Mouse (Mus musculus) neural tube, embryonic 13.5 days (tissue): ENCODE data around the gene Edil3. TPM values are rescaled to one million over a fixed set of nuclear protein-coding genes. Genes with fewer than 3 reads are reported as not detected.

ENCODE experiments used
- ATAC-seq: fragments of 200-750 bp; cut with Nextera tagmentation; 2 replicates; pipeline ENCODE4 v1.8.0; 2017; ENCODE audit warnings: low read depth, mild to moderate bottlenecking, moderate TSS enrichment, moderate library complexity
- H3K27ac ChIP-seq: fragments of 300-500 bp; sonication (generic); replicated peaks from 2 replicates; pipeline ENCODE4 v1.5.1; 2015; ENCODE audit warnings: moderate library complexity, mild to moderate bottlenecking, inconsistent platforms
- H3K27me3 ChIP-seq: fragments of 300-500 bp; sonication (generic); 2 replicates; pipeline ENCODE4 v1.6.1; 2015; ENCODE audit warnings: mild to moderate bottlenecking, inconsistent platforms
- H3K36me3 ChIP-seq: fragments of 300-500 bp; sonication (generic); 2 replicates; pipeline ENCODE4 v1.6.1; 2015; ENCODE audit warnings: mild to moderate bottlenecking, inconsistent platforms
- H3K4me1 ChIP-seq: fragments of 300-500 bp; sonication (generic); replicated peaks from 2 replicates; pipeline ENCODE4 v1.6.1; 2015; ENCODE audit warnings: inconsistent platforms
- H3K4me2 ChIP-seq: fragments of 300-500 bp; sonication (generic); 2 replicates; pipeline ENCODE4 v1.6.1; 2015; ENCODE audit warnings: inconsistent platforms, mild to moderate bottlenecking, moderate library complexity
- H3K4me3 ChIP-seq: fragments of 300-500 bp; sonication (generic); 2 replicates; pipeline ENCODE4 v1.5.1; 2015; ENCODE audit warnings: mild to moderate bottlenecking, inconsistent platforms
- H3K9ac ChIP-seq: fragments of 300-500 bp; sonication (generic); 2 replicates; pipeline ENCODE4 v1.6.1; 2015; ENCODE audit warnings: moderate library complexity, mild to moderate bottlenecking, inconsistent platforms
- H3K9me3 ChIP-seq: fragments of 300-500 bp; sonication (generic); 2 replicates; pipeline ENCODE4 v1.6.1; 2016; ENCODE audit warnings: inconsistent platforms
- WGBS: fragments of 180-500 bp; shearing (Covaris S2); methylation state at CpG from one replicate; pipeline ENCODE4 v1.1.7; 2015; 5-methylcytosine and 5-hydroxymethylcytosine counted together
- polyA plus RNA-seq: library from polyadenylated mRNA; unstranded; fragments of >200 nt; fragmentation: Nextera tagmentation; extraction: Ambion mirVana; gene quantifications from 2 replicates; pipeline ENCODE4 v1.2.1, GENCODE M21; 2015

Gene Edil3
- polyA plus RNA-seq, 1 experiment from 2014 or later, result 63.7 TPM

- Histone ChIP-seq H3K4me1 (no peaks in the 10 kb centered on the region), H3K4me2 (no peak overlapping the region), H3K9ac (no peak overlapping the region), H3K36me3 (no peaks in the 10 kb centered on the region), H3K4me3 (no peak overlapping the region), H3K9me3 (no peaks in the 10 kb centered on the region), H3K27ac (no peak overlapping the region), H3K27me3 (no peaks in the 10 kb centered on the region)
- 83% methylated on average over 2 of the region's 2 CpGs for WGBS
- no peak for ATAC-seq
These were observed 503.0 kb downstream of the Edil3 start for GRCm38 (mm10) chr13:89324282-89324681.

DNA sequence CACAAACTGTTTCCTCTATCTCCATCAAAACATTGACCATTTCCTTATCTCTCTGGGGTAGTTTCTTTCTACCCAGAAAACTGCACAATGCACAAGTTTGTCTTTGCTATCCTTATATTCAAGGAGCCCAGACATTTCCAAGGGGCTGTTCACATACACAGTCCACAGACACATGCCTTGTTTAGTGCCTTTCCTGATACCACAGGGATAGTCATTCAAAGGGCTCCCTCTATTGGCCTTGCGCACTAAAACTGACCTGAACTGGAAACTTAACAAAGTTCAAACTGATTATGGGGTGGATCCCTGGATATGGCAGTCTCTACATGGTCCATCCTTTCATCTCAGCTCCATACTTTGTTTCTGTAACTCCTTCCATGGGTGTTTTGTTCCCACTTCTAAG lies 513.2 kb downstream of the Edil3 start:
- no peak overlapping the region for H3K4me2 ChIP-seq
- no peaks in the 10 kb centered on the region for H3K36me3 ChIP-seq
- no peaks in the 10 kb centered on the region for H3K27me3 ChIP-seq
- no peaks in the 10 kb centered on the region for H3K4me1 ChIP-seq
- H3K9me3 ChIP-seq, result no peaks in the 10 kb centered on the region
- ATAC-seq, result no peak
- H3K4me3 ChIP-seq, result no peak overlapping the region
- 47% methylated on average over 1 of the region's 1 CpGs for WGBS
- H3K9ac ChIP-seq, result no peak overlapping the region
- no peak overlapping the region for H3K27ac ChIP-seq

GRCm38 (mm10) chr13:89335908-89336579 lies 514.8 kb downstream of the Edil3 start:
- no peaks in the 10 kb centered on the region for H3K36me3 ChIP-seq
- no peak overlapping the region for H3K9ac ChIP-seq
- H3K4me1 ChIP-seq, result no peaks in the 10 kb centered on the region
- no peak overlapping the region for H3K4me2 ChIP-seq
- H3K9me3 ChIP-seq, result no peaks in the 10 kb centered on the region
- no peaks in the 10 kb centered on the region for H3K27me3 ChIP-seq
- ATAC-seq, result no peak
- WGBS, result 73% methylated on average over 7 of the region's 7 CpGs
- no peak overlapping the region for H3K4me3 ChIP-seq
- H3K27ac ChIP-seq, result no peak overlapping the region

GRCm38 (mm10) chr13:89339055-89339454 lies 517.8 kb downstream of the Edil3 start:
- no peaks in the 10 kb centered on the region for H3K4me1 ChIP-seq
- H3K9me3 ChIP-seq, result no peaks in the 10 kb centered on the region
- no peak overlapping the region; the same call in 1 of the 2 replicates for H3K27ac ChIP-seq
- H3K36me3 ChIP-seq, result no peaks in the 10 kb centered on the region
- no peak overlapping the region for H3K4me2 ChIP-seq
- ATAC-seq, result 0 out of 2 replicates have a peak, but pooled peaks have one; percentile 43
- H3K9ac ChIP-seq, result no peak overlapping the region
- H3K4me3 ChIP-seq, result no peak overlapping the region
- H3K27me3 ChIP-seq, result no peaks in the 10 kb centered on the region
- WGBS, result 58% methylated on average over 4 of the region's 4 CpGs

DNA sequence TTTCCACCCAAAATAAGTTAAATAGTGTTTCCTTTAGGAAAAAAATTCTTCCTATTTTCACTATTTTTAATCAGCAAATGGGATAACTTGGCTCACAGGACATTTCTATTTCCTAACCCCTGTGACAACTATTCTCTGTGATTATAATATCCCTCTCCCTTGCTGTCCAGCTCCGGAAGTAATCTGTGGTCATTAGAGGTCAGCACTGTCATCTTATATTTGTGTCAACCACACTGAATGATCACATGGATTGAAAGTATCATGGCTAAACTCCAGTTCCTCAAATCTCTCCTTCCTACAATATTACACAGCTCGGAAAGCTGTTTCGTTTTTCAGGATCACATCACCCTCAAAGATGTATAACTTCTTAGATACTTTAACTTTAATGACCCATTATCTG lies 518.5 kb downstream of the Edil3 start:
- H3K4me1 ChIP-seq, result no peaks in the 10 kb centered on the region
- WGBS, result 90% methylated on average over 3 of the region's 3 CpGs

GRCm38 (mm10) chr13:89355234-89355633 lies 534.0 kb downstream of the Edil3 start:
- Histone ChIP-seq H3K4me1 (0 out of 2 replicates have a peak, but pooled peaks cover 3% of the 10 kb centered on the region), H3K27me3 (no peaks in the 10 kb centered on the region), H3K4me3 (no peak overlapping the region), H3K9me3 (no peaks in the 10 kb centered on the region), H3K4me2 (no peak overlapping the region), H3K9ac (no peak overlapping the region), H3K27ac (no peak overlapping the region), H3K36me3 (no peaks in the 10 kb centered on the region)
- ATAC-seq, result peak; percentile 69
- WGBS, result 27% methylated on average over 3 of the region's 3 CpGs

More for the DNA sequence above, 518.5 kb downstream of the Edil3 start:
- no peak overlapping the region for H3K27ac ChIP-seq
- H3K4me2 ChIP-seq, result no peak overlapping the region
- H3K4me3 ChIP-seq, result no peak overlapping the region
- ATAC-seq, result no peak
- H3K9me3 ChIP-seq, result no peaks in the 10 kb centered on the region
- no peak overlapping the region for H3K9ac ChIP-seq
- no peaks in the 10 kb centered on the region for H3K36me3 ChIP-seq
- H3K27me3 ChIP-seq, result no peaks in the 10 kb centered on the region

DNA sequence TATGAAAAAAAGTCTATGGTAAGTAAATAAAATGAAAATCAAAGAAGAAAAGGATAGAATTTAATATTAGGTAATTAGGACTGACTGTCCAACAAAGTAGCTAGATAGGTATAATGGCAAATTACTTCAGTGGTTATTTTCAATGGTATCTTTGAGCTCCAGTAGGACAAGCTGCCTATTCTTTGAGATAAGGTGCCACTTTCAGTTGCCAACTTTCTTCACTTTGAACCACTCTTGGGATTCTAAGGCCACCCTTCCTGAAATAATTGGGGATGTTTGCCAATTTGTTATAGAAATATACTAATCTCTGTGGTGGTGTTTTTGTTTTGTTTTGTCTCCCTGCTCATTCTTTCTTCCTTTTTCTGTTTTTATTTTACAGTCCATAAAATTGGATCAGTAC lies 537.1 kb downstream of the Edil3 start:
- no peak overlapping the region for H3K4me3 ChIP-seq
- no peak for ATAC-seq
- no peak overlapping the region for H3K27ac ChIP-seq
- H3K4me2 ChIP-seq, result no peak overlapping the region
- no peaks in the 10 kb centered on the region for H3K36me3 ChIP-seq
- 0 out of 2 replicates have a peak, but pooled peaks cover 3% of the 10 kb centered on the region for H3K4me1 ChIP-seq
- H3K27me3 ChIP-seq, result no peaks in the 10 kb centered on the region
- H3K9ac ChIP-seq, result no peak overlapping the region
- H3K9me3 ChIP-seq, result no peaks in the 10 kb centered on the region

- H3K27ac ChIP-seq, result no peak overlapping the region
- H3K9ac ChIP-seq, result no peak overlapping the region
- no peak overlapping the region for H3K4me3 ChIP-seq
- H3K27me3 ChIP-seq, result no peaks in the 10 kb centered on the region
- H3K36me3 ChIP-seq, result no peaks in the 10 kb centered on the region
- H3K4me1 ChIP-seq, result no peaks in the 10 kb centered on the region
- H3K4me2 ChIP-seq, result no peak overlapping the region
- no peaks in the 10 kb centered on the region for H3K9me3 ChIP-seq
- ATAC-seq, result no peak
- WGBS, result 75% methylated on average over 4 of the region's 4 CpGs
These were observed 541.0 kb downstream of the Edil3 start for GRCm38 (mm10) chr13:89362274-89362673.

DNA sequence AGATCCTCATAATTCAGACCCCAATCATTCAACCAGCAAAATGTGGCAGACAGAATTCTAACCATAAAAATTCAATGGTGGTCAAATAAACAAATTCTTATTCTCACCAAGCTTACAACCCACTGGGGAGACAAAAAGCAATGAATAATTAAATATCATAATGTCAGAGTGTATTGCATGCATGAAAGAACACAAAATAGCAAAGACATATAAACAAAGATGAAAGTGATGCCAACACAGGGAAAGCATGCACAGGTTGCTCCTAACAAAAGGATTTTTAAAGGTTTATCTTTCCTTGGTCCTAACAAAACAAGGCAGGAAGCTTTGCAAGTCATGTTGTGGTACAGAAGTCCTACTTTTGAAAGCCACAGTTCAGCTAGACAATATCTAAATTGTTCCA lies 550.0 kb downstream of the Edil3 start:
- no peak overlapping the region for H3K27ac ChIP-seq
- no peak overlapping the region for H3K4me2 ChIP-seq
- ATAC-seq, result 0 out of 2 replicates have a peak, but pooled peaks have one; percentile 55
- H3K4me3 ChIP-seq, result no peak overlapping the region
- no peaks in the 10 kb centered on the region; the same call in 1 of the 2 replicates for H3K4me1 ChIP-seq
- H3K36me3 ChIP-seq, result no peaks in the 10 kb centered on the region
- no peak overlapping the region for H3K9ac ChIP-seq
- H3K9me3 ChIP-seq, result no peaks in the 10 kb centered on the region
- H3K27me3 ChIP-seq, result no peaks in the 10 kb centered on the region

GRCm38 (mm10) chr13:89371656-89372240 lies 550.5 kb downstream of the Edil3 start:
- H3K27me3 ChIP-seq, result no peaks in the 10 kb centered on the region
- no peak overlapping the region for H3K4me3 ChIP-seq
- peak; percentile 88 for ATAC-seq
- H3K4me1 ChIP-seq, result no peaks in the 10 kb centered on the region; the same call in 1 of the 2 replicates
- no peaks in the 10 kb centered on the region for H3K36me3 ChIP-seq
- H3K4me2 ChIP-seq, result no peak overlapping the region
- H3K27ac ChIP-seq, result no peak overlapping the region
- 35% methylated on average over 5 of the region's 5 CpGs for WGBS
- H3K9ac ChIP-seq, result no peak overlapping the region
- H3K9me3 ChIP-seq, result no peaks in the 10 kb centered on the region
